Mouse (Mus musculus) kidney, embryonic 15.5 days (tissue): Measurements from ENCODE around the gene Blnk. TPM values are rescaled to one million over a fixed set of nuclear protein-coding genes. Genes with fewer than 3 reads are reported as not detected.

Source experiments
- ATAC-seq: fragments of 200-750 bp; cut with Nextera tagmentation; replicated peaks from 2 replicates; pipeline ENCODE4 v1.8.0; 2017; ENCODE audit warnings: moderate TSS enrichment; ENCODE audit not compliant: low FRiP score
- H3K27ac ChIP-seq: fragments of 300-500 bp; sonication (generic); 2 replicates; pipeline ENCODE4 v1.5.1; 2015; ENCODE audit warnings: mild to moderate bottlenecking, inconsistent platforms
- H3K27me3 ChIP-seq: fragments of 300-500 bp; sonication (generic); 2 replicates; pipeline ENCODE4 v1.6.1; 2015; ENCODE audit warnings: inconsistent platforms
- H3K36me3 ChIP-seq: fragments of 300-500 bp; sonication (generic); 2 replicates; pipeline ENCODE4 v1.6.1; 2015; ENCODE audit warnings: inconsistent platforms
- H3K4me1 ChIP-seq: fragments of 300-500 bp; sonication (generic); 2 replicates; pipeline ENCODE4 v1.6.1; 2015; ENCODE audit warnings: inconsistent platforms
- H3K4me2 ChIP-seq: fragments of 300-500 bp; sonication (generic); 2 replicates; pipeline ENCODE4 v1.6.1; 2015; ENCODE audit warnings: moderate library complexity, mild to moderate bottlenecking, inconsistent platforms
- H3K4me3 ChIP-seq: fragments of 300-500 bp; sonication (generic); replicated peaks from 2 replicates; pipeline ENCODE4 v1.5.1; 2015; ENCODE audit warnings: mild to moderate bottlenecking, inconsistent platforms
- H3K9ac ChIP-seq: fragments of 300-500 bp; sonication (generic); 2 replicates; pipeline ENCODE4 v1.6.1; 2015; ENCODE audit warnings: mild to moderate bottlenecking, inconsistent platforms
- H3K9me3 ChIP-seq: fragments of 300-500 bp; sonication (generic); replicated peaks from 2 replicates; pipeline ENCODE4 v1.6.1; 2016; ENCODE audit warnings: inconsistent platforms
- WGBS: fragments of 180-500 bp; shearing (Covaris S2); methylation state at CpG from one replicate; pipeline ENCODE4 v1.1.7; 2015; ENCODE audit warnings: mixed read lengths; 5-methylcytosine and 5-hydroxymethylcytosine counted together
- polyA plus RNA-seq: library from polyadenylated mRNA; unstranded; fragments of >200 nt; fragmentation: Nextera tagmentation; extraction: Ambion mirVana; gene quantifications from 2 replicates; pipeline ENCODE4 v1.2.1, GENCODE M21; 2015

Gene Blnk
- polyA plus RNA-seq, 1 experiment from 2014 or later: 12.6 TPM

- Histone ChIP-seq H3K4me2 (no peak overlapping the region), H3K4me1 (peaks cover 4% of the 10 kb centered on the region), H3K4me3 (no peak overlapping the region), H3K9me3 (no peaks in the 10 kb centered on the region), H3K9ac (no peak overlapping the region), H3K27ac (no peak overlapping the region), H3K36me3 (no peaks in the 10 kb centered on the region), H3K27me3 (no peaks in the 10 kb centered on the region)
- WGBS: 74% methylated on average over 5 of the region's 5 CpGs
- ATAC-seq: no peak
These were observed 24.9 kb upstream of the Blnk start for GRCm38 (mm10) chr19:41019164-41019675.

- H3K4me3 ChIP-seq: peak overlapping the region; percentile 12; the same call in 1 of the 2 replicates
These were observed 21.8 kb upstream of the Blnk start for GRCm38 (mm10) chr19:41015951-41016716.

GRCm38 (mm10) chr19:41014003-41014402, 19.7 kb upstream of the Blnk start:
- no peak for ATAC-seq
- no peak overlapping the region for H3K4me3 ChIP-seq
- peaks cover 9% of the 10 kb centered on the region for H3K27me3 ChIP-seq
- WGBS: 28% methylated on average over 9 of the region's 9 CpGs
- no peaks in the 10 kb centered on the region for H3K36me3 ChIP-seq
- peaks cover 8% of the 10 kb centered on the region for H3K4me1 ChIP-seq
- no peak overlapping the region for H3K27ac ChIP-seq
- H3K9ac ChIP-seq: no peak overlapping the region
- no peaks in the 10 kb centered on the region for H3K9me3 ChIP-seq
- no peak overlapping the region for H3K4me2 ChIP-seq

More at GRCm38 (mm10) chr19:41015951-41016716, 21.8 kb upstream of the Blnk start:
- 15% methylated on average over 14 of the region's 14 CpGs for WGBS
- peak; percentile 46 for ATAC-seq
- no peak overlapping the region for H3K27ac ChIP-seq
- peak overlapping the region; percentile 29; the same call in 1 of the 2 replicates for H3K9ac ChIP-seq
- H3K4me2 ChIP-seq: peak overlapping the region; percentile 56
- peaks cover 9% of the 10 kb centered on the region for H3K27me3 ChIP-seq
- H3K9me3 ChIP-seq: no peaks in the 10 kb centered on the region
- peaks cover 8% of the 10 kb centered on the region for H3K4me1 ChIP-seq
- no peaks in the 10 kb centered on the region for H3K36me3 ChIP-seq

- Histone ChIP-seq H3K36me3 (no peaks in the 10 kb centered on the region), H3K4me1 (peaks cover 8% of the 10 kb centered on the region), H3K27me3 (peaks cover 9% of the 10 kb centered on the region), H3K9me3 (no peaks in the 10 kb centered on the region), H3K27ac (0 out of 2 replicates have a peak overlapping the region, but pooled peaks have one; percentile 18), H3K4me3 (no peak overlapping the region), H3K4me2 (no peak overlapping the region), H3K9ac (no peak overlapping the region)
- 10% methylated on average over 5 of the region's 5 CpGs for WGBS
- 0 out of 2 replicates have a peak, but pooled peaks have one; percentile 22 for ATAC-seq
These were observed 19.3 kb upstream of the Blnk start for GRCm38 (mm10) chr19:41013591-41013990.

- peaks cover 11% of the 10 kb centered on the region for H3K4me1 ChIP-seq
- H3K27ac ChIP-seq: no peak overlapping the region
- no peak overlapping the region for H3K9ac ChIP-seq
- H3K36me3 ChIP-seq: no peaks in the 10 kb centered on the region
- H3K4me2 ChIP-seq: no peak overlapping the region
- H3K9me3 ChIP-seq: no peaks in the 10 kb centered on the region
- H3K27me3 ChIP-seq: peaks cover 9% of the 10 kb centered on the region
- WGBS: 33% methylated on average over 5 of the region's 5 CpGs
- 0 out of 2 replicates have a peak, but pooled peaks have one; percentile 26 for ATAC-seq
- no peak overlapping the region for H3K4me3 ChIP-seq
These were observed 17.3 kb upstream of the Blnk start for GRCm38 (mm10) chr19:41011676-41012075.

- H3K9ac ChIP-seq: no peak overlapping the region
- H3K4me3 ChIP-seq: no peak overlapping the region
- H3K4me2 ChIP-seq: no peak overlapping the region
- no peaks in the 10 kb centered on the region for H3K36me3 ChIP-seq
- peaks cover 9% of the 10 kb centered on the region; the same call in 1 of the 2 replicates for H3K4me1 ChIP-seq
- WGBS: 93% methylated on average over 5 of the region's 5 CpGs
- peaks cover 9% of the 10 kb centered on the region for H3K27me3 ChIP-seq
- ATAC-seq: no peak
- no peak overlapping the region for H3K27ac ChIP-seq
- H3K9me3 ChIP-seq: no peaks in the 10 kb centered on the region
These were observed 14.5 kb upstream of the Blnk start for GRCm38 (mm10) chr19:41008674-41009395.

- Histone ChIP-seq H3K9me3 (no peaks in the 10 kb centered on the region), H3K27ac (peak overlapping the region; percentile 49), H3K4me3 (no peak overlapping the region), H3K4me1 (peaks cover 5% of the 10 kb centered on the region; the same call in 1 of the 2 replicates), H3K27me3 (peaks cover 2% of the 10 kb centered on the region; the same call in 1 of the 2 replicates), H3K36me3 (no peaks in the 10 kb centered on the region), H3K9ac (no peak overlapping the region), H3K4me2 (no peak overlapping the region)
- 30% methylated on average over 4 of the region's 4 CpGs for WGBS
- no peak for ATAC-seq
These were observed 13.4 kb upstream of the Blnk start for GRCm38 (mm10) chr19:41007733-41008132.

- Histone ChIP-seq H3K9me3 (no peaks in the 10 kb centered on the region), H3K27ac (peak overlapping the region; percentile 49), H3K4me2 (no peak overlapping the region), H3K9ac (no peak overlapping the region), H3K4me1 (peaks cover 5% of the 10 kb centered on the region; the same call in 1 of the 2 replicates), H3K36me3 (no peaks in the 10 kb centered on the region), H3K27me3 (no peaks in the 10 kb centered on the region), H3K4me3 (no peak overlapping the region)
- ATAC-seq: no peak
- 32% methylated on average over 6 of the region's 6 CpGs for whole genome bisulfite sequencing
These were observed 13.0 kb upstream of the Blnk start for GRCm38 (mm10) chr19:41007326-41007725.

- Histone ChIP-seq H3K27me3 (no peaks in the 10 kb centered on the region), H3K4me3 (no peak overlapping the region), H3K27ac (peak overlapping the region; percentile 28; the same call in 1 of the 2 replicates), H3K36me3 (no peaks in the 10 kb centered on the region), H3K4me1 (peaks cover 5% of the 10 kb centered on the region; the same call in 1 of the 2 replicates), H3K4me2 (no peak overlapping the region), H3K9me3 (no peaks in the 10 kb centered on the region), H3K9ac (no peak overlapping the region)
- ATAC-seq: no peak
- WGBS: 38% methylated on average over 4 of the region's 4 CpGs
These were observed 12.3 kb upstream of the Blnk start for GRCm38 (mm10) chr19:41006621-41007020.

GRCm38 (mm10) chr19:41003694-41004315, 9.5 kb upstream of the Blnk start:
- no peak for ATAC-seq
- Histone ChIP-seq H3K27ac (no peak overlapping the region), H3K9ac (no peak overlapping the region), H3K4me3 (no peak overlapping the region), H3K4me2 (no peak overlapping the region), H3K4me1 (peaks cover 5% of the 10 kb centered on the region), H3K9me3 (no peaks in the 10 kb centered on the region), H3K36me3 (no peaks in the 10 kb centered on the region), H3K27me3 (no peaks in the 10 kb centered on the region)
- 90% methylated on average over 3 of the region's 3 CpGs for WGBS

GRCm38 (mm10) chr19:40999569-40999968, 5.2 kb upstream of the Blnk start:
- Histone ChIP-seq H3K4me2 (no peak overlapping the region), H3K4me3 (no peak overlapping the region), H3K4me1 (peaks cover 22% of the 10 kb centered on the region), H3K27me3 (no peaks in the 10 kb centered on the region), H3K9me3 (no peaks in the 10 kb centered on the region), H3K27ac (no peak overlapping the region), H3K36me3 (no peaks in the 10 kb centered on the region), H3K9ac (no peak overlapping the region)
- ATAC-seq: no peak
- WGBS: 73% methylated on average over 3 of the region's 3 CpGs
